Mouse (Mus musculus) neutrophil, adult 5-6 weeks (primary cell): Measurements from ENCODE around the gene Gm20671. TPM values are rescaled to one million over a fixed set of nuclear protein-coding genes. Genes with fewer than 3 reads are reported as not detected.
A peak's percentile ranks its signal among the peaks of the same experiment; 100 is the strongest.
"Not testable (repeated sequence)": the region's sequence is repeated elsewhere in the genome, so short reads cannot be mapped to it uniquely, and the experiment has no call there.

Source experiments
- ATAC-seq: fragments of 151-379, 151-347 bp; 2 replicates; pipeline ENCODE4 v1.8.0; 2017; ENCODE audit warnings: mild to moderate bottlenecking, moderate TSS enrichment; ENCODE audit not compliant: insufficient number of reproducible peaks, poor library complexity, low FRiP score, severe bottlenecking; ENCODE audit errors: extremely low read depth
- total RNA-seq: library from RNA; stranded (forward); fragments of 200-1000 nt; gene quantifications from 2 replicates; pipeline ENCODE4 v1.2.3, GENCODE M21; 2017

Gm20671 gene
- total RNA-seq = 7.3 and 8.1 TPM in 2 replicates

DNA sequence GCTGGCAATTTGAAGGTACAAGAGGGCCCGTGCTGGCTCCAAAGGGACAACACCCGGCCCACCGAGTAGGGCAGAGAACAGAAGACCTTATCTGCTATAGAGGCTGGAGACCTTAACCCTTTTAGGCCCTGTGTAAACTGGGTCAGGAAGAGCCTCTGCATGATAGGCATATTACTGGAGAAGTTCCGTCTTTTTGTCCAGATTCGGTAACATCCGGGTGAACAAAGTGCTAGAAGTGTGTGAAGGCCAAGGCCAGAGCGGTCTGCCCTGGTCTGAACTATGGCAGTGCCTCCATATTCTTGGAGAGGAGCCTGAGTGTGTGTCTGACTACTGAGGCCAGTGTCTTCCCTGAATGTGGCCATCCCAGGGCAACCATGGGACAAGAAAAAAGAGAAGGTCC, at the start of gene Gm20671:
Gene Gm20671, minus strand, starts transcription at position 101 of the 400 bp plus-strand sequence.
- ATAC-seq = no peak

DNA sequence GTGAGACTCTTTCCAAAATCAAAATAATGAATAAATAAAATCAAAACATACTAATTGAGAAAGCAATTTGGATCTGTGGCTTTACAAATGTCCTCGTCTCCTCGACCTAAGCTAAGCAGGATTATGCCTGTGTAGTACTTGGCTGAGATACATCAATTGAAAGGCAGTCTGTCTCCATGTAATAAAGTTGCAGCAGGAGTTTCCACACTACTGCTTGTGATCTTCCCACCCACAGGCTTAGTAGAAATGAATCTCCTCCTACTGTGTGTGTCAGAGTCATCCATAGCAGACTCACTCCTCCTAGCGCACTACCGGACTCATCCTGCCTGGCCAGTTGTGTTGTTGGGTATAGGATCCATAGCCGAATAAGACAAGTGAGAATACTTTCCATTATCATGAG, 45.4 kb upstream of the Gm20671 start:
- ATAC-seq = no peak

DNA sequence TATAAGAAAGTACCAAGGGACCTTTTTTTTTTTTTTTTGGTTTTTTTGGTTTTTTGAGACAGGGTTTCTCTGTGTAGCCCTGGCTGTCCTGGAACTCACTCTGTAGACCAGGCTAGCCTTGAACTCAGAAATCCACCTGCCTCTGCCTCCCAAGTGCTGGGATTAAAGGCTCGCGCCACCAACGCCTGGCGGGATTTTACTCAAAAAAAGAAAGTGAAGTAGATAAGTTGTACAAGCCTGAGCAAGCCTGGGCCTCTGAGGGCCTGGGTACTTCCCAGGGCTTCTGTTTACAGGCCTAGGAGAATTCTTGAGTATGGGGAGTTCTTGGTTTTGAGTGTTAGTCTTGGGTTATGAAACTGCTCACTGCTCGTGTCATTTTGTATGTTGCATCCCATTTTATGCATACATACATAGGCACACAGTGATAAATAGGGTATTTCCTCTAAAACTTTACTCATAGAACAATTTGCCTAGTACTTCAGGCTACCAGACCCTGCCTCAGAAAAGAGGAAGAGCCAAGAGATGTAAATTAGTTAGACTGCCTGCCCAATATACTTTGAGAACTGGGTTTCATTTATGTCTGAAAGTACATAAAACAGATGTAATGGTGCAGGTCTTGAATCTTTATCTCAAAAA, 42.6 kb upstream of the Gm20671 start:
- peak; percentile 74 for ATAC-seq

DNA sequence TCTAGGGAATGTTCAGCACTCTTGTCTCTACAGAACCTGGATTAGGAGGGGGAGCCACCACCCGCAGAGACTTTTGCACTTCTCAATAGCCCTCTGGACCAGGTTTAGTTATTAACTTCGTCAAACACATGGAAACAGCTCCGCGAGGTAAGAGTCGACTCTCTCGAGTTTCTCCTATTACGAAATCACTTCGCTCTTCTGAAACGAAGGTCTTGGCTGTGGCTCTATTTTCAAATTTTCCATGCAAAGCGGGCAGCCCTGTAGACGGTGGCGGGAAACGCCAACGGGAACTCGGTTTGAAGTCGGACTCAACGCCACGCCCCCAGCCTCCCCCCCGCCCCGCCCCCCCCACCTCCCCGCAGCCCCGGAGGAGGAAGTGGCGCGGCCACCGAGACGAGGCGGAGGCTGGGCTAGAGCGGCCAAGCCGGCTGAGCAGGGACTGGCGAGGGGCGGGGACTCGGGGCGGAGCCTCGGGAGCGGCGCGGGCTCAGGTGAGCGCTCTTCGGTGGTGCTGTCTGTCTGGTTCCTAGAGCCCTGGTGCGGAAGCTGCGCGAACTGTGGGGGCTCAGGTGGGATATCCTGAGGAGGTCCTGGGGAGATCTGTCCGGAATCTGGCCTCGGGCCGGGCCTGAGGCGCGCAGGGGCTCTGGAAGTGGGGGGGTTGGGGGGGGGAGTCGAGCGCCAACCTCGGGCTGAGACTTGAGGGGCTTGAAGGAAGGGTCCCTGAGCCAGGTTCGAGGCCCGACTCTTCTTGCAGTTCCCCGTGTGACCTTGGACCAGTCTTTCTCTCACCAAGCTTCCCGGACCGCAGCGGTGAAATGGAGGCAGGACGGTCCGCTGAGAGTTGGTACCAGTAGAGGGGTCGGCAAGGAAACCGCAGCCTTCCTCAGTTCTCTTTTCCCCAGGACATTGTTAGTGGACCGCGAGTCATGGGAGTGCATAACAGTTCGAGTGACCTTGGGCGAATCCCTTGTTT, 36.6 kb upstream of the Gm20671 start, which contains the start of gene Depdc5:
Gene Depdc5, plus strand, starts transcription at position 449 of the 976 bp plus-strand sequence.
- peak; percentile 99 for ATAC-seq

DNA sequence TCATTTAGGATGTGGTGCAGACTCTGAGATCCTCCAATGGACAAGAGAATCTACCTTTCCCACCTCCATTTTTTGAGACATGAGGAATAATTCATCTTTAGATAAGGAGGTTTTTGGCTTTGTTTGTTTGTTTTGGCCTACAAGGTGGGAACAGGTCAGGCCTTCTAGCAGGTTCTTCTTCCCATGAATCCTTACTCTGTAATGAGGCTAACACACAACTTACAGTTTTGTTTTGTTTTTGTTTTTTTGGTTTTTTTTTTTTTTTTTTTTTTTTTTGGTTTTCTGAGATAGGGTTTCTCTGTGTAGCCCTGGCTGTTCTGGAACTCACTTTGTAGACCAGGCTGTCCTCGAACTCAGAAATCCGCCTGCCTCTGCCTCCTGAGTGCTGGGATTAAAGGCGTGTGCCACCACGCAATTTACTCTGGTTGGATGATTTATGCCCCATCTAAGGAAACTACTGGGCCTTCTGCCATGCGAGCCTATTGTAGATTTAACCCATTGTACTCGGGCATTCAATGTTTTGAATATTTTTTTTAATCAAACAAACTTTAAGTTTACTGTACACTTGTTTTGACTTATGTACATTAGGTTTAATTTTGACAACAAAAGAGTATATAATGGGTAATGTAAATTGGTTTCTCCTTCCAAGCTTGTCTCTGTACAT, 35.7 kb upstream of the Gm20671 start:
- ATAC-seq = no peak

DNA sequence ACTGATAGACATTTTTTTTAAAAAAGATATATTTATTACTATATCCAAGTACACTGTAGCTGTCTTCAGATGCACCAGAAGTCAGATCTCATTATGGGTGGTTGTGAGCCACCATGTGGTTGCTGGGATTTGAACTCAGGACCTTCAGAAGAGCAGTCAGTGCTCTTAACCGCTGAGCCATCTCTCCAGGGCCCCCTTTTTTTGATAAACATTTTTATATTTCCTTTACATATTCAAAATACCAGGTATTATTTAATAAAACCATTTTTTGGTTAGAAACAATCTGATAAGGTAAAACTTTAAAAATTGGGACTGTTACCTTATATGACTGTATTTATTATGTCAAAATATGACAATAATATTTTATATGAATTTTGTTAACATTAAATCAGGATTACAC, 34.2 kb upstream of the Gm20671 start:
- ATAC-seq = no peak

DNA sequence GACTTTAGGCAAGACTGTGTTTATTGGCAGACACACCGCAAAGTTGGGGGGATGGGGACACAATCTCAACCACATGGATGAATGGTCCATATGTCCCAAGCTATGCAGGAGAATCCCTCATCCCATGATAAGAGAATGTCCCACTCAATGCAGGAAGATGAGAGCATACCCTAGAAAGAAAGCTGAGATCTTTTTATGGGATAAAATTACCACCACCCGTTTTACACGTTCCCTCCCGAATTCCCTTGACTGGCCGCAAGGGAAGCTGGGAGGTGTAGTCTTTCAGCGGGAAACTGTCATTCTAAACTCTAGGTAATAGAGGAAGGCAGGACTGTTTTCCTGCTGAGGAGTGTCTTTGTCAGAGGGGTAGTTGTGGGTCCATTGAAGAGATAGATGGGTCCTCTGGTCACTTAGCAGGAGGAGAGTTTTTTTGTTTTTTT, 30.9 kb upstream of the Gm20671 start:
- no peak for ATAC-seq

DNA sequence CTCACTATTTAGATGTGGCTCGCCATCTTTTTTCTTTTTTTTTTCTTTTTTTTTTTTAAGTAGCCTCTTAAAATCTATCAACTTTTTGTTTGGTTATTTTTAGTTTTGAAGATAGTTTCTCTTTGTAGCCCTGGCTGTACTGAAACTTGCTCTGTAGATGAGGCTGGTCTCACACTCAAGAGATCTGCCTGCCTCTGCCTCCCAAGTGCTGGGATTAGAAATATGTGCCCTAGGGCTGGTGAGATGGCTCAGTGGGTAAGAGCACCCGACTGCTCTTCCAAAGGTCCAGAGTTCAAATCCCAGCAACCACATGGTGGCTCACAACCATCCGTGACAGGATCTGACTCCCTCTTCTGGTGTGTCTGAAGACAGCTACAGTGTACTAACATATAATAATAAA, 28.4 kb upstream of the Gm20671 start:
- not testable (repeated sequence) for ATAC-seq

DNA sequence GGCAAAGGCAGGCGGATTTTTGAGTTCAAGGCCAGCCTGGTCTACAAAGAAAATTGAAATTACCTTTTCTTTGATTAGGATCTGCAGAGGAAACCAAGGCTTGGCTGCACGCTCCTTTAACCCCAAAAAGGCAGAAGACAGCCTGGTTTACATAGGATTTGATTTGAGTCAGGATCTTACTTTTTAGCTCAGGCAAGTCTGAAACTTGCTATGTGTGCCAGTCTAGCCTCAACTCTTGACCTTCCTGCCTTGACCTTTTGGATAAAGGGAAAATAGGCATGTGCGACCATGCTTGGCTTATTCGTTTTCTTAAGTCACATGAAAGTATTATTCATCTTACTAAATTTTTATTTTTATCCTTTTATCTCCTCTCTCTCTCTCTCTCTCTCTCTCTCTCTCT, 27.9 kb upstream of the Gm20671 start:
- no peak for ATAC-seq

DNA sequence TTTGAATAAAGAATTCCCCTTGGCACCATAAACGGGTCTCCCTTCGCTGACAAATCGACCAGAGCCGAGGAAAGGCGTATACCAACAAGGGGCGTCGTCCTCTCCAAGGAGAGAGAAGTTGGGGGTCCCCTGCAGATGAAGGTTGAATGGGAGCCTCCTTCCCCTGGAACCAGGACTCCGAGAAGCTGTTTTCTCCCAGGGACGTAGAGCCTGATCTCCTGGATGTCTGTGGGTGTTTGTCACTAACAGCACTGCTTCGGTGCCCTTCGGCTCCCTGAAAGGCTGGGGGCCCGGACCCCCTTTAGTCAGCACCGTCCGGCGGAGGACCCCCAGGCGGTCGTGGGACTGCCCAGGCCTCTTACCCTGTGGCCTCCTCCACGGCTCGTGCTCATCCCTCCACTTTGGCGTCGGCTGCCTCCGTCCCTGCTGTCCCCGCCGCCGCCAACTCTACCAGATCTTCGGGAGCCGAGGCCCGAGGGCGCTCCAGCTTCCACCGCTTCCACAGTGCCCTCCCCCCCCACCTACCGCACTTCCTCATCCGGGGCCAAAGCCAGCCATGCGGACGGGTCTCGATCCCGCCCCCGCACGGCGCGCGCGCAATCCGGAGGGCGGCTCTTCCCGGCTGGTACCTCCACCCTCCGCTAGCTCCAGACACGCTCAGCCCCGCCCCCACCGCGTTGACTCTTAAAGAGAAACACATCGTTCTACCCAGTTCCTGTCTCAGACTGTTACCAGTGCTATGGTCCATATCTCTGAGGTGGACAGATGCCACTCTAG, 27.0 kb upstream of the Gm20671 start, which contains the start of gene Prr14l:
Gene Prr14l, minus strand, starts transcription at position 526 of the 777 bp plus-strand sequence.
- ATAC-seq = peak; percentile 97

DNA sequence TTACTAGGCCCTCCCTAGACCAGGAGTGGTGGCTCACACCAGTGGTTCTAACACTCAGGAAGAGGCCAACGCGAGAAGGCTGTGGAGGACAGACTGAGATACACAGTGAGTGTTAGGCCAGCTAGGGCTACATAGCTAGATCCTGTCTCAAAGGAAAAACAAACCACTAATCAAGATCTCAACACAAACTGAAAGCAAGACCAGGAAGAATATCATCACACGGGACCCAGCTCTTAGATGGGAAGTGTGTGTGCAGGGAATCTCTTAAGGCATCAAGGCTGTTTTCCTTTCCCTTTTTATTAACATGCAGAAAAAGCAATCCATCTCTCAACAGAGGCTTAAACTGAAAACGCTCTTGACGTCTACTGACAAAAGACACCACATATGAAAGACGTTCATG, 25.1 kb upstream of the Gm20671 start:
- no peak for ATAC-seq

DNA sequence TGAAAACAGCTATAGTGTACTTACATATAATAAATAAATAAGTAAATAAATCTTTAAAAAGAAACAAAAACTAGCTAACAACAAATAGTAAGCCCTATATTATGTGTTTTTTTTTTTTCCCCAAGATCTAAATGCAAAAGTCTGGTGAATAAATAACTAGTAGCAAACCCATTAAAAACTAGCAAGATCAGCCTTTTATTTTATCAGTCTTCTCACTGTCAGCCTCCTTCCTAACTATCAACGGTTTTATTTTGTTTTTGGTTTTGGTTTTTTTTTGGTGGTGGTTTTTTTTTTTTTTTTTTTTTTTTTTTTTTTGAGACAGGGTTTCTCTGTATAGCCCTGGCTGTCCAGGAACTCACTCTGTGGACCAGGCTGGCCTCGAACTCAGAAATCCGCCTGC, 22.7 kb upstream of the Gm20671 start:
- ATAC-seq = not testable (repeated sequence)

DNA sequence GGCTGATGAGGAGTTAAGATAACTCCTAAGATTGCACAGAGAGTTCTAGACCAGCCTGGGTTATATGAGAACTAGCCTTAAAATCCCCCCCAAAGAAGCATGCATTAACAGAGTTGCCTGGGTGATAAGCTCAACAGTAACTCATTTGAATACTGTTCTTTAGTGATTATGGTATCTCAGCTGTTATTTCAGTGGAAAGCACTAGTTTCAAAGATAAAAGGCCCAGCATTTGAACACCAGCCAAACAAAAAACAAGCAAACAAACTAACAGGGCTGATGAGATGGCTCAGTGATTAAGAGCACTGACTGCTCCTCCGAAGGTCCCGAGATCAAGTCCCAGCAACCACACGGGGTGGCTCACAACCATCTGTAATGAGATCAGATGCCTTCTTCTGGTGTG, 22.3 kb upstream of the Gm20671 start:
- ATAC-seq = no peak

DNA sequence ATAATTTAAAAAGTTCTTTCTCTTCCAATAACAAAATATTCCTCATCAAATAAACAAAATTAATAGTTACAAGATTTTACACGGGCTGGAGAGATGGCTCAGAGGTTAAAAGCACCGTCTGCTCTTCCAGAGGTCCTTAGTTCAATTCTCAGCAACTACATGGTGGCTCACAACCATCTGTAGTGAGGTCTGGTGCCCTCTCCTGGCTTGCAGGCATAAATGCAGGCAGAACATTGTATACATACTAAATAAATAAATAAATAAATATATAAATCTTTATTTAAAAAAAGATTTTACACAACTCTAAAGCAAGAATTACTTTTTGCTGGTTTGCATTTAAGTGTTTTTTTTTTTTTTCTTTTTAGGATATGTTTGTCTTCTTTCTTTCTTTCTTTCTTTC, 13.1 kb upstream of the Gm20671 start:
- no peak for ATAC-seq

DNA sequence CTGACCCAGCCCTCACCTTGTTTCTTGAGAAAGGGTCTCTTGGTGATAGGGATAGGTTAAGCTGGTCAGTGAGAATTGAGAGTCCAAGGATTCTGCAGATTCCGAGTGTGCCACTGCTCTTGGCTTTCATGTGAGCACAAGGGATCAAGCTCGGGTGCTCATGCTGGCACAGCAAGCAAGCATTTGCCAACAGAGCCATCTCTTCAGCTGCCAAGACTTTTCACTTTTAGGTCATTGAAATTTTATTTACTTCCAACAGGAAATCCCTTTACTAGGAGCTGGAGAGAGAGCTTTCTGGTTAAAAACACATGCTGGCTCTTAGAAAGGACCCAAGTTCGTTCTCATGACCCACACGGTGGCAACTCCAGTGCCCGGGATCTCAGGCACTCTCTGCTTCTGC, 10.1 kb upstream of the Gm20671 start:
- no peak for ATAC-seq

DNA sequence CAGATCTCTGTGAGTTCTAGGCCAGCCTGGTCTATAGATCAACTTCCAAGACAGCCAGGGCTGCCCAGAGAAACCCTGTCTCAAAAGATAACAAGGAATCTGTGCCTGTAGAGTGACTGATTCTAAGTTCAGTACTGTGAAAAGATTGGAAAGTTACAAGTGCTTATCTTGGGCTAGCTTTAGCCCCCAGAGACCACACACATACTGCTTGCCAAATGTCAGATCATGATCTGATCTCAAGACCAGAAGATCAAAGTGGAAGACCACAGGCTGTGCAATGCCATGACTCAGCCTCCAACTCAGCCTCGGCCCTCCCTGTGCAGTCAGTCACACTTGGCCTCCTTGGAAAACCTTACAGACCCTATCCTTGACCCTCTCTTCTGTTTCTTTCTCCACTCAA, 7.6 kb upstream of the Gm20671 start:
- ATAC-seq = no peak

DNA sequence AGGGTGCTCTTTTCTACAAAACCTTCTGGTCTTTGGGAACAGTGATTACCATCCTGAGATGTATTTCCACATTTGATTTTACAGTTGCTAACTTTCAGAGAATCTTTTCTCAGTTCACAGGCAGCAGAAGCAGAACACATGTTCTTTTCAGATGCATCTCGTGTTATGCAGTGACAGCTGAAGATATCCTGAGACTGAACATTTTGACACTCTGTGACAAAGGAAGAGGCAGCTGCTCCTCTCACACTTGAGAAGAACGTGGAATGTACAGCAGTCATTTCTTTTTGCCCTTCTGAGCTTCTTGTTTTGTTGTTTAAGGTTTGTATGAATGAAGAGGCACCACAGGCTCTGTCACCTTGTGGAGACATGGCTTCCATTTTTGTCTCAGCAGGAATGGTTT, 3.1 kb upstream of the Gm20671 start:
- no peak for ATAC-seq

DNA sequence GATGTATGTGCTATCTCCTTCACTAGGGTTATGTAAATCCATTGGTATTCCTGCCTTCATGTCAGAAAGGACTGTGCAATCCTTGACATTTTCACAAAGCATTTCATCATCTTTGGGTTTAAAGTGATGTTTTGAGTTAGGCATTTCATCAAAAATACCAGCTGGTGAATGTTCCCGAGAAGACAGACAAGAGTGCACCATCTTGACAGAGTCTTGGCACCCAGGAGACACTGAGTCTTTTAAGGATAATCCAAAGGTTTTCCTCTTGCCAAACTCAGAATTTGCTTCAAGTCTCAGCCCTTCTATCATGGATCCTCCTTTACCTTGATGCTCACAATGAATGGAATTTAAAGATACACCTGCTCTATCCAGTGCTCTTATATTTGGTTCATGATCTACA, 1.9 kb upstream of the Gm20671 start:
- ATAC-seq = not testable (repeated sequence)

DNA sequence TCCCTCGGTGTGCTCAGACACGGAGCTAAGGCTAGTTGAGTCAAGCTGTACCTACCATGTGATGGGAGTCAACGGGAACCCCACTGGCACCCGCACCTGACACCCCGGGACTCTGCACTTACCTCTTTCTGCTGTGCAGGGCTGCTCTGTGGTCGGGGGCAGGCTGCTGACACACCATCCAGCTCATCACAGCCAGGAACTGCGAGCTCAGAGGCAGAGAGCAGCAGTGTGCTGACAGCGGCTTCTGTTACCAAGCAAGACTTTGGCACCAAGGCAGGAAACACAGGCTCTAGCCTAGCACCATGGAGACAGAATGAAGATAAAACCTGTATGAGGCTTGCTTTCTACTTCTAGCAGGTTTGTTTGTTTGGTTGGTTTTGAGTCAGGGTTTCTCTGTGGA, 6.4 kb downstream of the Gm20671 start:
- no peak for ATAC-seq
